Mouse (Mus musculus) lung, embryonic 15.5 days (tissue): ENCODE measurements around the gene Yap1. TPM values are rescaled to one million over a fixed set of nuclear protein-coding genes. Genes with fewer than 3 reads are reported as not detected.

Experiments used
- polyA plus RNA-seq: library from polyadenylated mRNA; unstranded; fragments of >200 nt; fragmentation: Nextera tagmentation; extraction: Ambion mirVana; gene quantifications from 2 replicates; pipeline ENCODE4 v1.2.1, GENCODE M21; 2015

Yap1 gene
- polyA plus RNA-seq, 1 experiment from 2014 or later = 34.9 TPM

Other genes starting within 250 kb of the Yap1 start
- 131 TPM in 2 replicates for gene Tmem123, start 240.6 kb downstream of the Yap1 start, polyA plus RNA-seq
- gene Birc2, start 167.5 kb downstream of the Yap1 start, polyA plus RNA-seq = 33.2 and 34.3 TPM in 2 replicates
- 6.7 and 9.4 TPM in 2 replicates for gene Birc3, start 131.4 kb downstream of the Yap1 start, polyA plus RNA-seq
- 13.5 and 14.6 TPM in 2 replicates for gene Cfap300, start 38.2 kb upstream of the Yap1 start, polyA plus RNA-seq
- 2.9 and 3.2 TPM in 2 replicates for gene Cep126, start 129.7 kb upstream of the Yap1 start, polyA plus RNA-seq